Mouse (Mus musculus) liver, adult (tissue): ENCODE data around the gene Gstm3.
A peak's percentile ranks its signal among the peaks of the same experiment; 100 is the strongest.

Experiments used
- GATA4 ChIP-seq: IDR thresholded peaks from 2 replicates; pipeline ENCODE4 v1.6.1; 2014; ENCODE audit warnings: mild to moderate bottlenecking, low read length; ENCODE audit not compliant: insufficient replicate concordance

Gstm3 gene

GRCm38 (mm10) chr3:107968724-107969395 lies at the start of gene Gstm3:
Gene Gstm3 (minus strand): TSS chr3:107969283.
- no peak for TF ChIP-seq GATA4

- TF ChIP-seq GATA4 = no peak
Measured at GRCm38 (mm10) chr3:108018190-108018820, 49.2 kb upstream of the Gstm3 start.

- no peak; the same call in 1 of the 2 replicates for TF ChIP-seq GATA4
Measured at GRCm38 (mm10) chr3:108017473-108018189, 48.5 kb upstream of the Gstm3 start, which contains the start of gene Gstm1. Gene Gstm1 (minus strand): TSS chr3:108017973.

- no peak for TF ChIP-seq GATA4
Measured at GRCm38 (mm10) chr3:108014974-108015346, 45.9 kb upstream of the Gstm3 start.

- no peak for TF ChIP-seq GATA4
Measured at GRCm38 (mm10) chr3:108014098-108014973, 45.3 kb upstream of the Gstm3 start.

GRCm38 (mm10) chr3:108013331-108013871 lies 44.3 kb upstream of the Gstm3 start:
- no peak for TF ChIP-seq GATA4

- TF ChIP-seq GATA4 = no peak
Measured at GRCm38 (mm10) chr3:108011558-108011957, 42.5 kb upstream of the Gstm3 start.

GRCm38 (mm10) chr3:108010286-108010685 lies 41.2 kb upstream of the Gstm3 start:
- no peak for TF ChIP-seq GATA4

GRCm38 (mm10) chr3:108002021-108002420 lies 32.9 kb upstream of the Gstm3 start:
- TF ChIP-seq GATA4 = peak; percentile 31; the same call in 1 of the 2 replicates

- peak; percentile 45; the same call in 1 of the 2 replicates for TF ChIP-seq GATA4
Measured at GRCm38 (mm10) chr3:107999491-107999890, 30.4 kb upstream of the Gstm3 start.

- TF ChIP-seq GATA4 = no peak
Measured at GRCm38 (mm10) chr3:107998591-107998990, 29.5 kb upstream of the Gstm3 start.

GRCm38 (mm10) chr3:107996576-107996975 lies 27.5 kb upstream of the Gstm3 start:
- TF ChIP-seq GATA4 = no peak

GRCm38 (mm10) chr3:107986041-107986562 lies 17.0 kb upstream of the Gstm3 start, which contains the start of gene Gstm2:
Gene Gstm2 (minus strand): TSS chr3:107986453.
- TF ChIP-seq GATA4 = 0 out of 2 replicates have a peak, but pooled peaks have one; percentile 49

- TF ChIP-seq GATA4 = peak; percentile 72; the same call in 1 of the 2 replicates
Measured at GRCm38 (mm10) chr3:107984471-107984870, 15.4 kb upstream of the Gstm3 start.
